Mouse (Mus musculus) layer of hippocampus, adult 2 months (tissue): ENCODE measurements around the gene Ablim1. TPM values are rescaled to one million over a fixed set of nuclear protein-coding genes. Genes with fewer than 3 reads are reported as not detected.
A peak's percentile ranks its signal among the peaks of the same experiment; 100 is the strongest.

ENCODE experiments used
- DNase-seq, 2 experiments: peaks; one replicate each; pipeline ENCODE4 v3.0.0; 2022; ENCODE audit warnings: low spot score in 2 of 2
- H3K27ac ChIP-seq: fragments of 200-600 bp; 2 replicates; pipeline ENCODE4 v1.8.1; 2022
- H3K4me3 ChIP-seq: fragments of 200-600 bp; 2 replicates; pipeline ENCODE4 v1.8.1; 2022; ENCODE audit warnings: mild to moderate bottlenecking
- CTCF ChIP-seq: fragments of 200-600 bp; conservative IDR thresholded peaks from 2 replicates; pipeline ENCODE4 v1.8.1; 2022; ENCODE audit warnings: antibody characterized with exemption, mild to moderate bottlenecking, moderate library complexity
- total RNA-seq, 2 experiments: library from RNA; stranded (reverse); gene quantifications; 2 replicates each; pipeline ENCODE4 v1.2.3; 2021

Gene Ablim1
- total RNA-seq, 2 experiments from 2014 or later, result 85.1 to 86.0 TPM

GRCm38 (mm10) chr19:57309980-57310379 lies 4.7 kb downstream of the Ablim1 start:
- TF ChIP-seq CTCF, result no peak
- DNase-seq, result no peak
- H3K27ac ChIP-seq, result no peak overlapping the region
- H3K4me3 ChIP-seq, result no peak overlapping the region

- H3K4me3 ChIP-seq, result no peak overlapping the region
- peak overlapping the region; percentile 16 for H3K27ac ChIP-seq
- DNase-seq, result no peak
- TF ChIP-seq CTCF, result no peak
These were observed 8.1 kb downstream of the Ablim1 start for GRCm38 (mm10) chr19:57306601-57307000.

- Histone ChIP-seq H3K4me3 (no peak overlapping the region), H3K27ac (peak overlapping the region; percentile 16; the same call in 1 of the 2 replicates)
- TF ChIP-seq CTCF, result no peak
- peak; percentile 48 to 57 for DNase-seq
These were observed 8.7 kb downstream of the Ablim1 start for GRCm38 (mm10) chr19:57305972-57306371.

GRCm38 (mm10) chr19:57304666-57305065 lies 10.1 kb downstream of the Ablim1 start:
- H3K27ac ChIP-seq, result no peak overlapping the region
- no peak for TF ChIP-seq CTCF
- no peak for DNase-seq
- H3K4me3 ChIP-seq, result no peak overlapping the region

- Histone ChIP-seq H3K27ac (peak overlapping the region; percentile 49), H3K4me3 (no peak overlapping the region)
- DNase-seq, result no peak
- TF ChIP-seq CTCF, result no peak
These were observed 12.7 kb downstream of the Ablim1 start for GRCm38 (mm10) chr19:57301961-57302395.

GRCm38 (mm10) chr19:57298006-57298405 lies 16.7 kb downstream of the Ablim1 start:
- Histone ChIP-seq H3K4me3 (no peak overlapping the region), H3K27ac (no peak overlapping the region)
- no peak for TF ChIP-seq CTCF
- DNase-seq, result no peak

GRCm38 (mm10) chr19:57297447-57297846 lies 17.3 kb downstream of the Ablim1 start:
- no peak for DNase-seq
- Histone ChIP-seq H3K27ac (no peak overlapping the region), H3K4me3 (no peak overlapping the region)
- TF ChIP-seq CTCF, result no peak

- TF ChIP-seq CTCF, result no peak
- no peak for DNase-seq
- Histone ChIP-seq H3K4me3 (no peak overlapping the region), H3K27ac (peak overlapping the region; percentile 5; the same call in 1 of the 2 replicates)
These were observed 18.2 kb downstream of the Ablim1 start for GRCm38 (mm10) chr19:57296539-57296938.

GRCm38 (mm10) chr19:57295521-57295920 lies 19.2 kb downstream of the Ablim1 start:
- no peak for TF ChIP-seq CTCF
- Histone ChIP-seq H3K4me3 (no peak overlapping the region), H3K27ac (no peak overlapping the region)
- no peak for DNase-seq

- TF ChIP-seq CTCF, result no peak
- no peak for DNase-seq
- H3K4me3 ChIP-seq, result no peak overlapping the region
- no peak overlapping the region for H3K27ac ChIP-seq
These were observed 20.4 kb downstream of the Ablim1 start for GRCm38 (mm10) chr19:57294356-57294755.

GRCm38 (mm10) chr19:57293737-57294136 lies 21.0 kb downstream of the Ablim1 start:
- no peak for DNase-seq
- H3K4me3 ChIP-seq, result no peak overlapping the region
- no peak overlapping the region for H3K27ac ChIP-seq
- no peak for TF ChIP-seq CTCF

GRCm38 (mm10) chr19:57283310-57283709 lies 31.4 kb downstream of the Ablim1 start:
- H3K4me3 ChIP-seq, result no peak overlapping the region
- no peak for TF ChIP-seq CTCF
- H3K27ac ChIP-seq, result peak overlapping the region; percentile 78
- no peak for DNase-seq

- peak; percentile 53 to 55 for DNase-seq
- Histone ChIP-seq H3K4me3 (no peak overlapping the region; the same call in 1 of the 2 replicates), H3K27ac (peak overlapping the region; percentile 78)
- no peak for TF ChIP-seq CTCF
These were observed 32.1 kb downstream of the Ablim1 start for GRCm38 (mm10) chr19:57282642-57283041.

- no peak for DNase-seq
- no peak overlapping the region for H3K27ac ChIP-seq
- H3K4me3 ChIP-seq, result no peak overlapping the region
- no peak for TF ChIP-seq CTCF
These were observed 35.1 kb downstream of the Ablim1 start for GRCm38 (mm10) chr19:57279666-57280065.

GRCm38 (mm10) chr19:57278263-57278662 lies 36.5 kb downstream of the Ablim1 start:
- H3K4me3 ChIP-seq, result no peak overlapping the region
- no peak for DNase-seq
- H3K27ac ChIP-seq, result peak overlapping the region; percentile 11; the same call in 1 of the 2 replicates
- no peak for TF ChIP-seq CTCF
